Mouse (Mus musculus) adrenal gland, postnatal 10 days (tissue): Measurements from ENCODE around the gene Lgr4. TPM values are rescaled to one million over a fixed set of nuclear protein-coding genes. Genes with fewer than 3 reads are reported as not detected.

ENCODE experiments used
- DNase-seq: peaks from one replicate; pipeline ENCODE4 v3.0.0; 2021; ENCODE audit warnings: mixed read lengths
- total RNA-seq, 2 experiments: library from RNA; stranded (reverse); gene quantifications; 2 replicates each; pipeline ENCODE4 v1.2.3; 2021

Gene Lgr4
- total RNA-seq, 2 experiments from 2014 or later, result 70.3 to 71.4 TPM

GRCm38 (mm10) chr2:109949519-109949918 lies 32.1 kb downstream of the Lgr4 start:
- DNase-seq, result no peak

GRCm38 (mm10) chr2:109950311-109950710 lies 32.9 kb downstream of the Lgr4 start:
- DNase-seq, result no peak

GRCm38 (mm10) chr2:109951050-109951449 lies 33.6 kb downstream of the Lgr4 start:
- DNase-seq, result peak; percentile 57

GRCm38 (mm10) chr2:109953048-109953717 lies 35.7 kb downstream of the Lgr4 start:
- no peak for DNase-seq

GRCm38 (mm10) chr2:109953893-109954292 lies 36.4 kb downstream of the Lgr4 start:
- no peak for DNase-seq

- no peak for DNase-seq
These were observed 37.6 kb downstream of the Lgr4 start for GRCm38 (mm10) chr2:109955060-109955459.

GRCm38 (mm10) chr2:109955910-109956309 lies 38.5 kb downstream of the Lgr4 start:
- no peak for DNase-seq

- no peak for DNase-seq
These were observed 39.3 kb downstream of the Lgr4 start for GRCm38 (mm10) chr2:109956785-109957184.

GRCm38 (mm10) chr2:109958692-109959406 lies 41.4 kb downstream of the Lgr4 start:
- peak; percentile 62 for DNase-seq

- no peak for DNase-seq
These were observed 42.1 kb downstream of the Lgr4 start for GRCm38 (mm10) chr2:109959407-109960075.

- no peak for DNase-seq
These were observed 42.8 kb downstream of the Lgr4 start for GRCm38 (mm10) chr2:109960246-109960645.

- no peak for DNase-seq
These were observed 43.7 kb downstream of the Lgr4 start for GRCm38 (mm10) chr2:109961174-109961573.

- no peak for DNase-seq
These were observed 46.3 kb downstream of the Lgr4 start for GRCm38 (mm10) chr2:109963591-109964258.

GRCm38 (mm10) chr2:109965753-109966420 lies 48.4 kb downstream of the Lgr4 start:
- no peak for DNase-seq

GRCm38 (mm10) chr2:109966863-109967262 lies 49.4 kb downstream of the Lgr4 start:
- DNase-seq, result no peak

- no peak for DNase-seq
These were observed 51.9 kb downstream of the Lgr4 start for GRCm38 (mm10) chr2:109969381-109969780.

- DNase-seq, result no peak
These were observed 52.6 kb downstream of the Lgr4 start for GRCm38 (mm10) chr2:109969926-109970532.

GRCm38 (mm10) chr2:109970744-109971410 lies 53.4 kb downstream of the Lgr4 start:
- DNase-seq, result no peak

GRCm38 (mm10) chr2:109972310-109972709 lies 54.9 kb downstream of the Lgr4 start:
- DNase-seq, result no peak

- DNase-seq, result no peak
These were observed 55.5 kb downstream of the Lgr4 start for GRCm38 (mm10) chr2:109972922-109973321.

- no peak for DNase-seq
These were observed 57.4 kb downstream of the Lgr4 start for GRCm38 (mm10) chr2:109974807-109975206.
